Mouse (Mus musculus) urinary bladder, postnatal 0 days (tissue): Measurements from ENCODE around the gene Kcnip3. TPM values are rescaled to one million over a fixed set of nuclear protein-coding genes. Genes with fewer than 3 reads are reported as not detected.

Experiments used
- polyA plus RNA-seq: library from polyadenylated mRNA; unstranded; fragments of >200 nt; fragmentation: Nextera tagmentation; extraction: Ambion mirVana; gene quantifications from 2 replicates; pipeline ENCODE4 v1.2.1, GENCODE M21; 2015

Kcnip3 gene
- 10.5 and 12.3 TPM in 2 replicates for polyA plus RNA-seq

GRCm38 (mm10) chr2:127522006-127522441 lies at the start of gene Kcnip3:
Kcnip3 (minus strand) TSS chr2:127522094.

DNA sequence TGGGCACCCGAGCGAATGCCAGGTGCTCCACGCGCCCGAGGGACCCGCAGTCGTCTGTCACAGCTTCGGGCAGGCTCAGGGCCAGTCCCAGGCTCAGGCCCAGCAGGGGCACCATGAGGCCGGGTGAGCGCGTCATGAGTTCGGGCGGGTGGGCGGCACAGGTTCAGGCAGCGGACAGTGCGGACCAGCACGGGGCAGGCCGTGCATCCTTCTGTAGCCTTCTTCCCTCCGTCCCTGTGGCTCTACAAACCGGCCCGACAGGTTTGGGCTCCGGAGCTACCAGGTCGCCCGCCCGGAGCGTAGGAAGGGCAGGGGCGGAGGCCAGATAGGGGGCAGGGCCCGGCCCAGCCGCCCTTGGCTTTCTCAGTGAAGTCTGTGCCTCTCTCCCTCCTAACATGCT lies 19.3 kb upstream of the Kcnip3 start, which contains the start of gene Prom2:
Gene Prom2, minus strand, starts transcription at position 283 of the 400 bp plus-strand sequence.

DNA sequence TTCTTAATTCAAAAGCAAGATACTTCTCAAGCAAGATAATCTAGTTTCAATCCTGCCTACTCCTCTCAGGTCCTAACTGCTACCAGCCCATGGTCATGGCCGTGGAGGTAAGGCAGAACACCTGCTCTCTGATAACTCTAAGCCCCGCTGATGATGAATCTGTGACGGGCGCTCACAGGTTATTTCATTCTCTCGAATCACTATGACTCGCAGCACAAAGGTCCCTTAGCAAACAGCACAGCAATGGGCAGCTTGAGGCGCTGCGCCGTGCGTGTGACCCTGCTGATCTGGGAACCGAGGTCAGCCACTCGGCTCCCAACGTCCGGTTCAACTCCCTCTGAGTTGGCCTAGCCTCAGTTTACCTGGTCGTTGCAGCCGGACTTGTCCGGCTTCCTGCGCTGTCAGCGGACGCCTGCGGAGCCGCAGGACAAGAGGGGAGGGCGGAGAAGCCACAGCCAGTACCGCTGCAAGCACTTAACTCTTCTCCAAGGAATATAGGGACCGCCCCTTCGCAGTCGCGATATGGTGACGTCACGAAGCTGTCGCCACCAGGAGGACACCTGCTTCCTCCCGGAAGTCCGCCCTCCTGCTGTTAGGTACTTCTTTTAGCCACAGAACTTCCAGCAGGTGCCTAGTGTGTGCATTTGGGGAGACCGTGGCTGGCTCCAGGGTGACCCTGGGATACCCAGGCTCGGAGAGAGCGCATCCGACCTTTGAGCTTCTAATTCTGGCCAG lies 77.7 kb downstream of the Kcnip3 start, which contains the start of gene Fahd2a:
Gene Fahd2a, minus strand, starts transcription at position 511 of the 735 bp plus-strand sequence.

DNA sequence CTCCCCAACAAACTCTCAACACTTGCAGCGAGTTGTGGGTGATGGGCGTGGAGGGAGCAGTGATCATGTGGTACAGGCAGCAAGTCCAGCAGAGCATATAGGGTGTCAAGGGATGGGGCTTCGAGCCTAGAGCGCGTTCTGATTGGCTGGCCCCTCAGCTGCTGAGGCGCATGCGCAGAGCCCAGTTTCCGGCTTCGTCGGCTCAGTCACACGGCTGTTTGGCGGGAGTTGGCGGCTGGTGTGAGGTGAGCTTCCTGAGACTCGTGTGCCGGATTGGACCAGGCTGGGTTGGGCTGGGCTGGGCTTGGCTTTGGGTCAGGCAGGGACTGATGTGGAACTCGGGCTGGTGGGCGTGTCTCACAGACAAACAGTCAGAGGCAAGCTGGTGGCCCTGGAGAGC lies 96.9 kb downstream of the Kcnip3 start, which contains the start of gene Gpat2:
Gene Gpat2, plus strand, starts transcription at position 223 of the 400 bp plus-strand sequence.

Other genes starting within 250 kb of the Kcnip3 start
- gene Dusp2, start 185.9 kb downstream of the Kcnip3 start, polyA plus RNA-seq: 3.1 and 3.2 TPM in 2 replicates
- not detected in 2 replicates for gene Astl, start 183.5 kb downstream of the Kcnip3 start, polyA plus RNA-seq
- 0.66 and 0.82 TPM in 2 replicates for gene Adra2b, start 158.9 kb downstream of the Kcnip3 start, polyA plus RNA-seq
- gene Gpat2, start 96.9 kb downstream of the Kcnip3 start, polyA plus RNA-seq: 0.21 and 0.23 TPM in 2 replicates
- gene Fahd2a, start 77.5 kb downstream of the Kcnip3 start, polyA plus RNA-seq: 20.4 and 22.1 TPM in 2 replicates
- 25.0 and 30.1 TPM in 2 replicates for gene Prom2, start 19.4 kb upstream of the Kcnip3 start, polyA plus RNA-seq
- gene Zfp661, start 65.0 kb upstream of the Kcnip3 start, polyA plus RNA-seq: 2.0 and 2.1 TPM in 2 replicates
- 75.0 and 85.2 TPM in 2 replicates for gene Mrps5, start 65.1 kb upstream of the Kcnip3 start, polyA plus RNA-seq
- gene Mal, start 134.6 kb upstream of the Kcnip3 start, polyA plus RNA-seq: 126 and 139 TPM in 2 replicates
- gene Mall, start 207.8 kb upstream of the Kcnip3 start, polyA plus RNA-seq: 6.4 and 6.7 TPM in 2 replicates